Mouse (Mus musculus): Measurements from ENCODE around the gene Jdp2. TPM values are rescaled to one million over a fixed set of nuclear protein-coding genes. Genes with fewer than 3 reads are reported as not detected.

The Jdp2 gene
- total and polyA plus RNA-seq, 2 experiments = 1.1 to 1.6 TPM

DNA sequence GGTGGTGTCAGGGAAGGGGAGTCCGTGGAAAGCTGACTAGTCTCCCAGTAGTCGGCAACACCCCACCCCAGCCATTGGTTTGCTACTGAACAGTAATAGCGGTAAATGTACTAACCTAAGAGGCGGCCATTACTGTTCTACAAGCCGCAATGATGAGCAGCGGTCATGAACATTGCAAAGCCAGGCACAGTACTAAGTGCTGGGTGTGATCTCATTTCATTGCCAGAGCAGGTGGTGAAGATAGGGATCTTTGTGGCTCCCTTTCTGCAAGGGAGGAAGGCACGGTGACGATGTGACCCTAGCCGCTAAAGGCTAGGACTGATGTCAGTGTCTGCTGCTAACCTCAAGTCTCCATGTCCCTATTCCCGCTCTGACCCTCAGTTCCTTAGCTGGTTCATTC, 33.5 kb downstream of the Jdp2 start:
- WGBS = 95% methylated on average over 10 of the region's 10 CpGs
- no peaks in the 10 kb centered on the region for H3K27me3 ChIP-seq (ENCODE audit: control insufficient read depth, insufficient read depth, low read length)
- H3K9ac ChIP-seq (ENCODE audit: low read depth, low read length) = no peak overlapping the region
- TF ChIP-seq POLR2A (IDR thresholded peaks at IDR 0.05; ENCODE audit: extremely low read depth, insufficient read depth, low read length) (no peak), CTCF (IDR thresholded peaks at IDR 0.05; ENCODE audit: low read depth, low read length) (no peak)
- H3K36me3 ChIP-seq (ENCODE audit: control insufficient read depth, insufficient read depth, low read length) = no peaks in the 10 kb centered on the region
- H3K27ac ChIP-seq (replicated peaks; ENCODE audit: insufficient read depth, low read depth, low read length) = no peak overlapping the region
- no peak overlapping the region for H3K4me3 ChIP-seq (ENCODE audit: insufficient read depth, low read depth, low read length)
- H3K4me1 ChIP-seq (ENCODE audit: control insufficient read depth, insufficient read depth, low read length) = no peaks in the 10 kb centered on the region
- H3K79me2 ChIP-seq (ENCODE audit: control insufficient read depth, insufficient read depth, low read length) = no peaks in the 10 kb centered on the region
- DNase-seq (ENCODE audit: extremely low read depth, low read depth, low spot score) = no peak

DNA sequence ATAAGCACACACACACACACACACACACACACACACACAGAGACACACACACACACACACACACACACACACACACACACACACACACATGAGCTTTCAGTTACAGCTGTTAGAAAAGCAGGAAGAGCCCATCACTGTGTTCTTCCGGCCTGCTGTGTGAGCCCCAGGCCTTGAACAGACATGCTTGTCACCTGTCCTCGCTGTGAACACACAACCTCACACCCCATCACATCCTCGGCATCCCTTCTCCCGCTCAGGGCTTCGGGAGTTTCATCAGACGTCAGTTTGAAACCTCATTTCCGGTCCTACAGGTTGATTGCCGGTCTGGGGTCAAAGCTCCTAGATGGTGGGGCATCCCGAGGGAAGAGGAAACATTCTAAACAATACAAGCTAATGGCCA, 39.1 kb downstream of the Jdp2 start:
- WGBS = 75% methylated on average over 9 of the region's 9 CpGs
- Histone ChIP-seq H3K27ac (replicated peaks; ENCODE audit: insufficient read depth, low read depth, low read length) (no peak overlapping the region), H3K4me1 (ENCODE audit: control insufficient read depth, insufficient read depth, low read length) (no peaks in the 10 kb centered on the region), H3K36me3 (ENCODE audit: control insufficient read depth, insufficient read depth, low read length) (no peaks in the 10 kb centered on the region), H3K79me2 (ENCODE audit: control insufficient read depth, insufficient read depth, low read length) (no peaks in the 10 kb centered on the region), H3K9ac (ENCODE audit: low read depth, low read length) (no peak overlapping the region), H3K27me3 (ENCODE audit: control insufficient read depth, insufficient read depth, low read length) (no peaks in the 10 kb centered on the region), H3K4me3 (ENCODE audit: insufficient read depth, low read depth, low read length) (no peak overlapping the region)
- TF ChIP-seq POLR2A (IDR thresholded peaks at IDR 0.05; ENCODE audit: extremely low read depth, insufficient read depth, low read length) (no peak), CTCF (IDR thresholded peaks at IDR 0.05; ENCODE audit: low read depth, low read length) (no peak)
- no peak for DNase-seq (ENCODE audit: extremely low read depth, low read depth, low spot score)

DNA sequence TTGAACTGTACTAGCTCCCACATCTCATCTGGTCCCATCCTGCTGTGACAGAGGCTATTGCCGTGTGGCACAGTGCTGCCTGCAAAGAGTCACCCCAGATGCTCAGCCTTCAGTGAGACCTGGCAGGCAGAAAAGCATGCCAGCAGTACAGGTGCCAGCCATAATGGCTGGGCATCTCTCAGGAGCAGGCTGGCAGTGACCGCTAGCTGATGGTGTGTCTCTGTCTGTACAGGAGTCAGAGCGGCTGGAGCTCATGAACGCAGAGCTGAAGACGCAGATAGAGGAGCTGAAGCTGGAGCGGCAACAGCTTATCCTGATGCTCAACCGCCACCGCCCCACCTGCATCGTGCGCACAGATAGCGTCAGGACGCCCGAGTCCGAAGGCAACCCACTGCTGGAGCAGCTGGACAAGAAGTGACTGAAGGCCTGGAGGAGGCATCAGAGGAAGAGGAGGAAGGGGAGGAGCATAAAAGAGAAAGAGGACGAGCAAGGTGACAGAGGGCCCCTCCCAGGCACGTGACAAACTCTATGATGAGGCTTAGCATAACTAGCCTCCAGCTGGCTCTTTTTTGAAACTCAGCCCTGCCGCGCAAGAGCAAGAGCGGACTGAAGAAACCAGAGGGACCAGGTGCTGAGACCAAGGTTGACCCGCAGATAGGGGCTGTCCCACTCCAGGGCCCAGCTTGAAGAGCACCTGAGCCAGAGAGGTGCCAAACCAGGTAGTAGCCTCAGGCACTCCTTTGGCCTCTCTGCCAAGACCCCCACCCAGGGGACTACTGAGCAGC, 39.9 kb downstream of the Jdp2 start:
- WGBS = 78% methylated on average over 20 of the region's 20 CpGs
- Histone ChIP-seq H3K4me1 (ENCODE audit: control insufficient read depth, insufficient read depth, low read length) (no peaks in the 10 kb centered on the region), H3K27ac (replicated peaks; ENCODE audit: insufficient read depth, low read depth, low read length) (no peak overlapping the region), H3K36me3 (ENCODE audit: control insufficient read depth, insufficient read depth, low read length) (no peaks in the 10 kb centered on the region), H3K9ac (ENCODE audit: low read depth, low read length) (no peak overlapping the region), H3K79me2 (ENCODE audit: control insufficient read depth, insufficient read depth, low read length) (no peaks in the 10 kb centered on the region), H3K4me3 (ENCODE audit: insufficient read depth, low read depth, low read length) (no peak overlapping the region), H3K27me3 (ENCODE audit: control insufficient read depth, insufficient read depth, low read length) (no peaks in the 10 kb centered on the region)
- TF ChIP-seq CTCF (IDR thresholded peaks at IDR 0.05; ENCODE audit: low read depth, low read length) (no peak), POLR2A (IDR thresholded peaks at IDR 0.05; ENCODE audit: extremely low read depth, insufficient read depth, low read length) (no peak)
- DNase-seq (ENCODE audit: extremely low read depth, low read depth, low spot score) = no peak

DNA sequence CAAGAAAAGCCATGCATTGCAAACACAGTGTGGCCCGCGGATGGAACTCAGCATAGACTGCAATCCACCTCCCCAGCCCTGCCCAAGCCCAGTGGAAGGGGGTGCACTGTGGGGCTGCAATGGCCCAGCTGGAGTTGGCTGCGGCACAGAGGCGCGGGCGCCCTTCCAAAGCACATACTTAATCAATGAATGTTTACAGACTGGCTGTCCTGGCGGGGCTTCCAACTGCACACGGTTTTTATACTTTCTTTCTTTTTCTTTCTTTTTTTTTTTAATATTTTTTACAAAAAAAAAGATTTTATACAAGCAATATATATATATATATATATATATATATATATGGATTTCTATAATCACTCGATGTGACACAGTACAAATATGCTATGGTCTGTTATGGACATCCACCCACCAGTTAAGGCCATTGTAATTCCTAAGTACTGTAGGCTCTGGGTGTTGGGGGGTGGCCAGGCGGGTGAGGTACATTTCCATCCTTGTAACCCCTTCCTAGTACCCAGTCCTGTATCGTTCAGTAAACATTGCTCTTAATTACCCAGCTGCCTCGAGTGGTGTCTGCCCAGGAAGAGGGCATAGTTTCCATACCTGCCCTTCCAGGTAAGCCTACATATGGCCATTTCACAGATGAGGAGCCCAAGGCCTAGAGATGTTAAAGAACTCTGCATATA, 40.6 kb downstream of the Jdp2 start:
- Histone ChIP-seq H3K4me1 (ENCODE audit: control insufficient read depth, insufficient read depth, low read length) (no peaks in the 10 kb centered on the region), H3K27ac (replicated peaks; ENCODE audit: insufficient read depth, low read depth, low read length) (no peak overlapping the region), H3K79me2 (ENCODE audit: control insufficient read depth, insufficient read depth, low read length) (no peaks in the 10 kb centered on the region), H3K9ac (ENCODE audit: low read depth, low read length) (no peak overlapping the region), H3K4me3 (ENCODE audit: insufficient read depth, low read depth, low read length) (no peak overlapping the region), H3K27me3 (ENCODE audit: control insufficient read depth, insufficient read depth, low read length) (no peaks in the 10 kb centered on the region), H3K36me3 (ENCODE audit: control insufficient read depth, insufficient read depth, low read length) (no peaks in the 10 kb centered on the region)
- 23% methylated on average over 12 of the region's 12 CpGs for WGBS
- TF ChIP-seq POLR2A (IDR thresholded peaks at IDR 0.05; ENCODE audit: extremely low read depth, insufficient read depth, low read length) (no peak), CTCF (IDR thresholded peaks at IDR 0.05; ENCODE audit: low read depth, low read length) (no peak)
- DNase-seq (ENCODE audit: extremely low read depth, low read depth, low spot score) = peak; percentile 20

DNA sequence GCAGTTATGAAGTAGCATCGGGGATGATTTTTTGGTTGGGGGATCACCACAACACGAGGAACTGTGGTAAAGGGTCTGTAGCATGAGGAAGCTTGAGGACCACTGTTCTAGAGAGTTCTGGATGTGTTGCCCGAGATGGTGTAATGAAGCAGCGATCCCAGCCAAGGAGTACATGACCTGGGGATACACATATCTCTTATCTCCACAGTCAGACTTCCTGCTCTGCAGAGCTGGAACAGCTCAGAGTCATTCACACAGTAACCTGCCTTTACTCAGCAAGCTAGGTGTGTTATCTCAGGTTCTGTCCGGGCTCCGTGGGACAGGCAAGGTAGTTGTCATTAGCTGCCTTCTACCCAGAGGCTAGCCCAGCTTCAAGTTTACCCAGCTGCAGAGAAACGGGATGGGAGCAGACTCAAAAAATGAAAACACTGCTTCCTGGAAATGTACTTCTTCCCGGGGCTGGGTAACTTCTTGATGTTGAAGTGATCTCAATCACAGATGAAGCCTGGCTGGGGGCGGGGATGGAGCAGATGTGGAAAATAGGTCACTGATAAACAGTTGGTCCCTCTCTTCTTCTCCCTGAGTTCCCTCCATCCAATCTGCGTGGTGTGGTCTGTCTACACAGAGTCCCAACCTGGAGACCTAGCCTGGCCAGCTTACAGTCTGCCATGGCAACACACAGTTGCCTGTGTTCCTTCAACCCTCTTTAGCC, 42.2 kb downstream of the Jdp2 start:
- DNase-seq (ENCODE audit: extremely low read depth, low read depth, low spot score) = no peak
- TF ChIP-seq POLR2A (IDR thresholded peaks at IDR 0.05; ENCODE audit: extremely low read depth, insufficient read depth, low read length) (no peak), CTCF (IDR thresholded peaks at IDR 0.05; ENCODE audit: low read depth, low read length) (no peak)
- no peaks in the 10 kb centered on the region for H3K36me3 ChIP-seq (ENCODE audit: control insufficient read depth, insufficient read depth, low read length)
- no peaks in the 10 kb centered on the region for H3K4me1 ChIP-seq (ENCODE audit: control insufficient read depth, insufficient read depth, low read length)
- no peak overlapping the region for H3K4me3 ChIP-seq (ENCODE audit: insufficient read depth, low read depth, low read length)
- no peak overlapping the region for H3K9ac ChIP-seq (ENCODE audit: low read depth, low read length)
- no peaks in the 10 kb centered on the region for H3K79me2 ChIP-seq (ENCODE audit: control insufficient read depth, insufficient read depth, low read length)
- H3K27ac ChIP-seq (replicated peaks; ENCODE audit: insufficient read depth, low read depth, low read length) = no peak overlapping the region
- WGBS = 62% methylated on average over 10 of the region's 10 CpGs
- no peaks in the 10 kb centered on the region for H3K27me3 ChIP-seq (ENCODE audit: control insufficient read depth, insufficient read depth, low read length)

Data from liver, adult 2 months (tissue).